Mouse (Mus musculus): ENCODE results near the gene Duxbl2.
"Not testable (repeated sequence)": the region's sequence is repeated elsewhere in the genome, so short reads cannot be mapped to it uniquely, and the experiment has no call there.

GRCm38 (mm10) chr14:26165266-26165665 lies 47.1 kb downstream of the Duxbl2 start:
- not testable (repeated sequence) for TF ChIP-seq CTCF (IDR thresholded peaks at IDR 0.05; ENCODE audit: control insufficient read depth, insufficient read depth, insufficient replicate concordance, low read depth, low read length); POLR2A (IDR thresholded peaks at IDR 0.05; ENCODE audit: control insufficient read depth, low read depth, low read length)

All from testis, adult 2 months (tissue).